Mouse (Mus musculus): ENCODE results near the gene Lats2. TPM values are rescaled to one million over a fixed set of nuclear protein-coding genes. Genes with fewer than 3 reads are reported as not detected.

Lats2 gene
- polyA plus RNA-seq, 2 experiments, result 3.2 to 3.9 TPM

- no peak overlapping the region for H3K4me2 ChIP-seq (ENCODE audit: low read depth)
- ATAC-seq (ENCODE audit: insufficient read depth) (no peak), DNase-seq (ENCODE audit: low read depth in 3 of 3, low spot score in 3 of 3) (no peak)
- H3K36me3 ChIP-seq (replicated peaks; ENCODE audit: control insufficient read depth, insufficient read depth, low read depth), result no peaks in the 10 kb centered on the region; the same call in 1 of the 2 replicates
- H3K9me3 ChIP-seq (ENCODE audit: control insufficient read depth, low read length), result no peaks in the 10 kb centered on the region
- H3K27ac ChIP-seq, result no peak overlapping the region
- TF ChIP-seq EP300 (IDR thresholded peaks at IDR 0.05; ENCODE audit: low read depth) (no peak), CTCF (IDR thresholded peaks at IDR 0.05; ENCODE audit: low read depth) (no peak)
- 79% methylated on average over 10 of the region's 10 CpGs for WGBS (ENCODE audit: insufficient replicate concordance)
- H3K4me1 ChIP-seq (replicated peaks; ENCODE audit: control insufficient read depth in 2 of 2, insufficient read depth in 2 of 2, low read length in 1 of 2), result no peaks in the 10 kb centered on the region
- H3K9ac ChIP-seq (replicated peaks), result no peak overlapping the region
- no peak overlapping the region for H3K4me3 ChIP-seq (ENCODE audit: insufficient read depth in 1 of 2, low read depth in 2 of 2, low read length in 2 of 2)
- no peaks in the 10 kb centered on the region for H3K27me3 ChIP-seq (ENCODE audit: control insufficient read depth, insufficient read depth, low read length)
These were observed 59.2 kb downstream of the Lats2 start for GRCm38 (mm10) chr14:57699016-57699415.

DNA sequence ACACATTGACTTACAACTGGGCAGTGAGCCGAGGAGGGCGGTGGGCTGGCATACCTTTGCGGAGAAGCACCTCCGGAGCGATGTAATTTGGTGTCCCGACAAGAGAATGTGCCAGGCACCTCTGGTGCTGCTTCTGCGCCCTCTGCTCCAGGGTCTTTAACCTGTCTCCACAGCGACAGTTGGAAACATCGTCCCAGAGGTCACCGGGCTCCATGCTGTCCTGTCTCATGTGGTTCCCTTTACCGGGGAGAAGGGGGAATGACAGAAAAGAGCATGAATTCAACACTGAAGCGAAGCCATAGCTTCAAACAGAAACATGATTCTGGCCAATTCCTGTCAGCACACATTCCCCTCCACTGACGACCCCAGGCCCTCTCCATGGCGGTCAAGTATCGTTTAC, 62.1 kb downstream of the Lats2 start:
- no peak for DNase-seq (ENCODE audit: low read depth in 3 of 3, low spot score in 3 of 3)
- no peaks in the 10 kb centered on the region for H3K9me3 ChIP-seq (ENCODE audit: control insufficient read depth, low read length)
- no peaks in the 10 kb centered on the region for H3K27me3 ChIP-seq (ENCODE audit: control insufficient read depth, insufficient read depth, low read length)
- no peaks in the 10 kb centered on the region; the same call in none of the 2 replicates for H3K36me3 ChIP-seq (replicated peaks; ENCODE audit: control insufficient read depth, insufficient read depth, low read depth)
- no peak for ATAC-seq (ENCODE audit: insufficient read depth)
- no peak overlapping the region for H3K27ac ChIP-seq
- H3K4me1 ChIP-seq (replicated peaks; ENCODE audit: control insufficient read depth in 2 of 2, insufficient read depth in 2 of 2, low read length in 1 of 2), result peaks cover 8 to 9% of the 10 kb centered on the region in 2 experiments
- TF ChIP-seq EP300 (IDR thresholded peaks at IDR 0.05; ENCODE audit: low read depth) (no peak), CTCF (IDR thresholded peaks at IDR 0.05; ENCODE audit: low read depth) (no peak)
- no peak overlapping the region for H3K4me3 ChIP-seq (ENCODE audit: insufficient read depth in 1 of 2, low read depth in 2 of 2, low read length in 2 of 2)
- no peak overlapping the region for H3K9ac ChIP-seq (replicated peaks)
- WGBS (ENCODE audit: insufficient replicate concordance), result 87% methylated on average over 15 of the region's 15 CpGs
- no peak overlapping the region for H3K4me2 ChIP-seq (ENCODE audit: low read depth)

GRCm38 (mm10) chr14:57695550-57695949, 62.6 kb downstream of the Lats2 start:
- no peaks in the 10 kb centered on the region for H3K27me3 ChIP-seq (ENCODE audit: control insufficient read depth, insufficient read depth, low read length)
- no peaks in the 10 kb centered on the region; the same call in none of the 2 replicates for H3K36me3 ChIP-seq (replicated peaks; ENCODE audit: control insufficient read depth, insufficient read depth, low read depth)
- peak; percentile 56 for TF ChIP-seq CTCF (IDR thresholded peaks at IDR 0.05; ENCODE audit: low read depth)
- no peak for TF ChIP-seq EP300 (IDR thresholded peaks at IDR 0.05; ENCODE audit: low read depth)
- DNase-seq (ENCODE audit: low read depth in 3 of 3, low spot score in 3 of 3) (no peak), ATAC-seq (ENCODE audit: insufficient read depth) (no peak)
- no peak overlapping the region for H3K4me2 ChIP-seq (ENCODE audit: low read depth)
- 85% methylated on average over 8 of the region's 8 CpGs for WGBS (ENCODE audit: insufficient replicate concordance)
- H3K9ac ChIP-seq (replicated peaks), result no peak overlapping the region
- H3K9me3 ChIP-seq (ENCODE audit: control insufficient read depth, low read length), result no peaks in the 10 kb centered on the region
- H3K27ac ChIP-seq, result no peak overlapping the region
- H3K4me1 ChIP-seq (replicated peaks; ENCODE audit: control insufficient read depth in 2 of 2, insufficient read depth in 2 of 2, low read length in 1 of 2), result peaks cover 9 to 11% of the 10 kb centered on the region in 2 experiments
- no peak overlapping the region for H3K4me3 ChIP-seq (ENCODE audit: insufficient read depth in 1 of 2, low read depth in 2 of 2, low read length in 2 of 2)

DNA sequence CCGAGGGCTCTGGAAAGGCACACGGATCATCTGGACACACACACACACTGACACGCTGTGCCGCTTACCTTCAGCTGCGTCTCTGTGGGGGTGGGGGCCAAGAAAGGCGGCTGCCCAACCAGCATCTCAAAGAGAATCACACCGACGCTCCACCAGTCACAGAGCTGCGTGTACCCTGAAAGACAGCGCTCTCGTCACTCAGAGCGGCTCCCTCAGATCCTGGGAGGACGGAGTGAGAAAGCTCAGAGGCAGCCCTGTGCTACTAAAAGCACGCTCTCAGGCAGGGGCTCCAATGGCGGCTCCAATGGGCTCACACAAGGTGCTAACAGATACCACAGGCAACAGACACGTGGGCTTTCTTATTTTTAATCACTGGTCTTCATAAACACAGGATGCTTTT, 63.9 kb downstream of the Lats2 start:
- H3K4me3 ChIP-seq (ENCODE audit: insufficient read depth in 1 of 2, low read depth in 2 of 2, low read length in 2 of 2), result no peak overlapping the region
- no peak overlapping the region for H3K4me2 ChIP-seq (ENCODE audit: low read depth)
- no peak for ATAC-seq (ENCODE audit: insufficient read depth)
- H3K4me1 ChIP-seq (replicated peaks; ENCODE audit: control insufficient read depth in 2 of 2, insufficient read depth in 2 of 2, low read length in 1 of 2), result peaks cover 9 to 13% of the 10 kb centered on the region in 2 experiments
- TF ChIP-seq CTCF (IDR thresholded peaks at IDR 0.05; ENCODE audit: low read depth), result no peak
- no peak for TF ChIP-seq EP300 (IDR thresholded peaks at IDR 0.05; ENCODE audit: low read depth)
- H3K27me3 ChIP-seq (ENCODE audit: control insufficient read depth, insufficient read depth, low read length), result no peaks in the 10 kb centered on the region
- no peak overlapping the region for H3K27ac ChIP-seq
- H3K9me3 ChIP-seq (ENCODE audit: control insufficient read depth, low read length), result no peaks in the 10 kb centered on the region
- DNase-seq (ENCODE audit: low read depth in 3 of 3, low spot score in 3 of 3), result no peak
- H3K36me3 ChIP-seq (replicated peaks; ENCODE audit: control insufficient read depth, insufficient read depth, low read depth), result no peaks in the 10 kb centered on the region; the same call in none of the 2 replicates
- H3K9ac ChIP-seq (replicated peaks), result no peak overlapping the region
- 86% methylated on average over 16 of the region's 16 CpGs for WGBS (ENCODE audit: insufficient replicate concordance)

- Histone ChIP-seq H3K4me2 (ENCODE audit: low read depth) (peak overlapping the region; percentile 75), H3K27me3 (ENCODE audit: control insufficient read depth, insufficient read depth, low read length) (no peaks in the 10 kb centered on the region), H3K36me3 (replicated peaks; ENCODE audit: control insufficient read depth, insufficient read depth, low read depth) (no peaks in the 10 kb centered on the region; the same call in none of the 2 replicates), H3K27ac (peak overlapping the region; percentile 93), H3K4me1 (replicated peaks; ENCODE audit: control insufficient read depth in 2 of 2, insufficient read depth in 2 of 2, low read length in 1 of 2) (peaks cover 9 to 13% of the 10 kb centered on the region in 2 experiments), H3K9ac (replicated peaks) (peak overlapping the region; percentile 63), H3K9me3 (ENCODE audit: control insufficient read depth, low read length) (no peaks in the 10 kb centered on the region), H3K4me3 (ENCODE audit: insufficient read depth in 1 of 2, low read depth in 2 of 2, low read length in 2 of 2) (peak overlapping the region; percentile 29 to 50)
- TF ChIP-seq CTCF (IDR thresholded peaks at IDR 0.05; ENCODE audit: low read depth) (no peak), EP300 (IDR thresholded peaks at IDR 0.05; ENCODE audit: low read depth) (peak; percentile 83)
- DNase-seq (ENCODE audit: low read depth in 3 of 3, low spot score in 3 of 3) (peak; percentile 75 to 78 (median 77)), ATAC-seq (ENCODE audit: insufficient read depth) (peak; percentile 98)
- WGBS (ENCODE audit: insufficient replicate concordance), result 19% methylated on average over 17 of the region's 17 CpGs
These were observed 65.6 kb downstream of the Lats2 start for GRCm38 (mm10) chr14:57692517-57693130.

Data from liver, embryonic 14.5 days (tissue).